Mouse (Mus musculus) lung, postnatal 0 days (tissue): ENCODE measurements at regions not wholly inside any gene's neighbourhood (a gene's known extent, or its start where the extent isn't known, plus 50 kb on each side); places are given as distances from the start of the nearest gene placed in this dataset.

Source experiments
- ATAC-seq: fragments of 200-750 bp; cut with Nextera tagmentation; 2 replicates; pipeline ENCODE4 v1.8.0; 2017; ENCODE audit warnings: moderate library complexity
- DNase-seq: peaks from one replicate; pipeline ENCODE4 v3.0.0-alpha.2; 2016; ENCODE audit warnings: low spot score
- H3K27ac ChIP-seq: fragments of 300-500 bp; sonication (generic); 2 replicates; pipeline ENCODE4 v1.5.1; 2014; ENCODE audit warnings: antibody characterized with exemption, mild to moderate bottlenecking, low read length, mixed read lengths
- H3K27me3 ChIP-seq: fragments of 300-500 bp; sonication (generic); replicated peaks from 2 replicates; pipeline ENCODE4 v1.6.1; 2014; ENCODE audit warnings: low read length, mixed read lengths; ENCODE audit not compliant: insufficient read depth
- H3K36me3 ChIP-seq: fragments of 300-500 bp; sonication (generic); 2 replicates; pipeline ENCODE4 v1.6.1; 2014; ENCODE audit warnings: low read length, mixed read lengths; ENCODE audit not compliant: insufficient read depth
- H3K4me1 ChIP-seq: fragments of 300-500 bp; sonication (generic); 2 replicates; pipeline ENCODE4 v1.6.1; 2014; ENCODE audit warnings: antibody characterized with exemption, low read depth, low read length, mixed read lengths; ENCODE audit not compliant: insufficient read depth
- H3K4me2 ChIP-seq: fragments of 300-500 bp; sonication (generic); replicated peaks from 2 replicates; pipeline ENCODE4 v1.6.1; 2014; ENCODE audit warnings: low read depth, mild to moderate bottlenecking, low read length, moderate library complexity, mixed read lengths
- H3K4me3 ChIP-seq: fragments of 300-500 bp; sonication (generic); 2 replicates; pipeline ENCODE4 v1.5.1; 2014; ENCODE audit warnings: low read depth, low read length
- H3K9ac ChIP-seq: fragments of 300-500 bp; sonication (generic); replicated peaks from 2 replicates; pipeline ENCODE4 v1.6.1; 2014; ENCODE audit warnings: low read depth, mild to moderate bottlenecking
- H3K9me3 ChIP-seq: fragments of 300-500 bp; sonication (generic); 2 replicates; pipeline ENCODE4 v1.6.1; 2016; ENCODE audit warnings: low read length, mixed read lengths
- CTCF ChIP-seq: IDR thresholded peaks from 2 replicates; pipeline ENCODE4 v1.5.1; 2016; ENCODE audit warnings: antibody characterized with exemption, mild to moderate bottlenecking
- EP300 ChIP-seq: IDR thresholded peaks from 2 replicates; pipeline ENCODE4 v1.6.1; 2016; ENCODE audit warnings: antibody characterized with exemption, mild to moderate bottlenecking, control low read depth
- WGBS: fragments of 180-500 bp; shearing (Covaris S2); extraction: QIAGEN DNeasy Blood & Tissue Kit; methylation state at CpG from one replicate; pipeline ENCODE4 v1.1.7; 2014; 5-methylcytosine and 5-hydroxymethylcytosine counted together

GRCm38 (mm10) chr11:25357717-25358411, 852.7 kb downstream of the 5730522E02Rik start:
- Histone ChIP-seq H3K4me1 (no peaks in the 10 kb centered on the region), H3K36me3 (no peaks in the 10 kb centered on the region), H3K4me3 (no peak overlapping the region), H3K9me3 (no peaks in the 10 kb centered on the region), H3K4me2 (peak overlapping the region; percentile 38), H3K9ac (no peak overlapping the region), H3K27me3 (no peaks in the 10 kb centered on the region), H3K27ac (no peak overlapping the region)
- DNase-seq, result no peak
- WGBS, result 12% methylated on average over 10 of the region's 10 CpGs
- no peak for ATAC-seq
- no peak for TF ChIP-seq EP300

GRCm38 (mm10) chr11:25356671-25357586, 853.6 kb downstream of the 5730522E02Rik start:
- TF ChIP-seq EP300 (no peak), CTCF (no peak)
- Histone ChIP-seq H3K27me3 (no peaks in the 10 kb centered on the region), H3K36me3 (no peaks in the 10 kb centered on the region), H3K9me3 (no peaks in the 10 kb centered on the region), H3K4me1 (no peaks in the 10 kb centered on the region), H3K4me2 (peak overlapping the region; percentile 38), H3K4me3 (no peak overlapping the region), H3K27ac (no peak overlapping the region), H3K9ac (no peak overlapping the region)
- ATAC-seq (no peak), DNase-seq (no peak)
- WGBS, result 13% methylated on average over 19 of the region's 19 CpGs

- Histone ChIP-seq H3K27ac (no peak overlapping the region), H3K4me3 (no peak overlapping the region), H3K27me3 (no peaks in the 10 kb centered on the region), H3K36me3 (no peaks in the 10 kb centered on the region), H3K4me1 (no peaks in the 10 kb centered on the region), H3K4me2 (no peak overlapping the region), H3K9ac (no peak overlapping the region), H3K9me3 (no peaks in the 10 kb centered on the region)
- ATAC-seq (no peak), DNase-seq (no peak)
- TF ChIP-seq EP300 (no peak), CTCF (no peak)
- WGBS, result 44% methylated on average over 2 of the region's 2 CpGs
Measured at GRCm38 (mm10) chr11:25335667-25336066, 874.9 kb downstream of the 5730522E02Rik start.

- WGBS, result 64% methylated on average over 4 of the region's 4 CpGs
- ATAC-seq, result no peak
- no peak for TF ChIP-seq EP300
- no peak for TF ChIP-seq CTCF
Measured at GRCm38 (mm10) chr11:25330696-25331095, 879.9 kb downstream of the 5730522E02Rik start.

GRCm38 (mm10) chr11:25322426-25322825, 888.1 kb downstream of the 5730522E02Rik start:
- Histone ChIP-seq H3K27ac (no peak overlapping the region), H3K27me3 (no peaks in the 10 kb centered on the region), H3K4me1 (no peaks in the 10 kb centered on the region), H3K4me2 (no peak overlapping the region), H3K4me3 (no peak overlapping the region), H3K9me3 (no peaks in the 10 kb centered on the region), H3K9ac (no peak overlapping the region), H3K36me3 (no peaks in the 10 kb centered on the region)
- ATAC-seq, result no peak
- no peak for DNase-seq
- TF ChIP-seq EP300, result no peak
- TF ChIP-seq CTCF, result no peak

More at GRCm38 (mm10) chr11:25330696-25331095, 879.9 kb downstream of the 5730522E02Rik start:
- DNase-seq, result no peak
- Histone ChIP-seq H3K9me3 (no peaks in the 10 kb centered on the region), H3K27me3 (no peaks in the 10 kb centered on the region), H3K36me3 (no peaks in the 10 kb centered on the region), H3K9ac (no peak overlapping the region), H3K4me1 (no peaks in the 10 kb centered on the region), H3K4me3 (no peak overlapping the region), H3K27ac (no peak overlapping the region), H3K4me2 (no peak overlapping the region)

GRCm38 (mm10) chr11:25321494-25321893, 889.1 kb downstream of the 5730522E02Rik start:
- no peaks in the 10 kb centered on the region for H3K36me3 ChIP-seq
- ATAC-seq (no peak), DNase-seq (no peak)
- no peak overlapping the region for H3K4me3 ChIP-seq
- H3K27ac ChIP-seq, result no peak overlapping the region
- no peak overlapping the region for H3K9ac ChIP-seq
- no peaks in the 10 kb centered on the region for H3K4me1 ChIP-seq
- WGBS, result 79% methylated on average over 4 of the region's 4 CpGs
- TF ChIP-seq CTCF (no peak), EP300 (no peak)
- H3K4me2 ChIP-seq, result no peak overlapping the region
- H3K9me3 ChIP-seq, result no peaks in the 10 kb centered on the region
- no peaks in the 10 kb centered on the region for H3K27me3 ChIP-seq
